Mouse (Mus musculus) lung, postnatal 0 days (tissue): Measurements from ENCODE around the gene Hapln2. TPM values are rescaled to one million over a fixed set of nuclear protein-coding genes. Genes with fewer than 3 reads are reported as not detected.

Experiments used
- ATAC-seq: fragments of 200-750 bp; cut with Nextera tagmentation; 2 replicates; pipeline ENCODE4 v1.8.0; 2017; ENCODE audit warnings: moderate library complexity
- DNase-seq: peaks from one replicate; pipeline ENCODE4 v3.0.0-alpha.2; 2016; ENCODE audit warnings: low spot score
- H3K27ac ChIP-seq: fragments of 300-500 bp; sonication (generic); 2 replicates; pipeline ENCODE4 v1.5.1; 2014; ENCODE audit warnings: antibody characterized with exemption, mild to moderate bottlenecking, low read length, mixed read lengths
- H3K27me3 ChIP-seq: fragments of 300-500 bp; sonication (generic); replicated peaks from 2 replicates; pipeline ENCODE4 v1.6.1; 2014; ENCODE audit warnings: low read length, mixed read lengths; ENCODE audit not compliant: insufficient read depth
- H3K36me3 ChIP-seq: fragments of 300-500 bp; sonication (generic); 2 replicates; pipeline ENCODE4 v1.6.1; 2014; ENCODE audit warnings: low read length, mixed read lengths; ENCODE audit not compliant: insufficient read depth
- H3K4me1 ChIP-seq: fragments of 300-500 bp; sonication (generic); 2 replicates; pipeline ENCODE4 v1.6.1; 2014; ENCODE audit warnings: antibody characterized with exemption, low read depth, low read length, mixed read lengths; ENCODE audit not compliant: insufficient read depth
- H3K4me2 ChIP-seq: fragments of 300-500 bp; sonication (generic); replicated peaks from 2 replicates; pipeline ENCODE4 v1.6.1; 2014; ENCODE audit warnings: low read depth, mild to moderate bottlenecking, low read length, moderate library complexity, mixed read lengths
- H3K4me3 ChIP-seq: fragments of 300-500 bp; sonication (generic); 2 replicates; pipeline ENCODE4 v1.5.1; 2014; ENCODE audit warnings: low read depth, low read length
- H3K9ac ChIP-seq: fragments of 300-500 bp; sonication (generic); replicated peaks from 2 replicates; pipeline ENCODE4 v1.6.1; 2014; ENCODE audit warnings: low read depth, mild to moderate bottlenecking
- H3K9me3 ChIP-seq: fragments of 300-500 bp; sonication (generic); 2 replicates; pipeline ENCODE4 v1.6.1; 2016; ENCODE audit warnings: low read length, mixed read lengths
- CTCF ChIP-seq: IDR thresholded peaks from 2 replicates; pipeline ENCODE4 v1.5.1; 2016; ENCODE audit warnings: antibody characterized with exemption, mild to moderate bottlenecking
- EP300 ChIP-seq: IDR thresholded peaks from 2 replicates; pipeline ENCODE4 v1.6.1; 2016; ENCODE audit warnings: antibody characterized with exemption, mild to moderate bottlenecking, control low read depth
- WGBS: fragments of 180-500 bp; shearing (Covaris S2); extraction: QIAGEN DNeasy Blood & Tissue Kit; methylation state at CpG from one replicate; pipeline ENCODE4 v1.1.7; 2014; 5-methylcytosine and 5-hydroxymethylcytosine counted together
- polyA plus RNA-seq: library from polyadenylated mRNA; unstranded; fragments of >200 nt; fragmentation: Nextera tagmentation; extraction: Ambion mirVana; gene quantifications from 2 replicates; pipeline ENCODE4 v1.2.1, GENCODE M21; 2015

Gene Hapln2
- polyA plus RNA-seq, 1 experiment from 2014 or later = not detected

DNA sequence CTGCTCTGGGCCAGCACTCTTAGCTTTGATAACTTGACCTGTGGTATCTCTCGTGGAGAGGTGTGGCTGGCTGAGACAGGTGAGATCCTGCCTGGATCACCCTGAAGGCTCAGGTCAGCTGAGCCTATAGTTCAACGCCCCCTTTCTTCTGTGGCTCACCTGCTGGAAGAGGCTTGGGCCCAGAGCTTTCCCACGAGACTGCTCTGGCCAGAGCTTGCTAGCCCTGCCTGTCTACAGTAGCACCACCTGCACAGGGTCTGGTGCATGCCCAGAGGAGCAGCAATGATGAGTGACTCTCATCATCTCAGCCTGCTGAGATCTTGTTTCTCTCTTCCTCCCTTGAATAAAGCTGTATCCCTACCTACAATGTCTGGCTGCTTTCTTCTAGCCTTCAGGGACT, 47.3 kb downstream of the Hapln2 start:
- Histone ChIP-seq H3K4me3 (no peak overlapping the region), H3K4me1 (peaks cover 26% of the 10 kb centered on the region; the same call in 1 of the 2 replicates), H3K27me3 (no peaks in the 10 kb centered on the region), H3K27ac (no peak overlapping the region), H3K4me2 (no peak overlapping the region), H3K36me3 (no peaks in the 10 kb centered on the region), H3K9me3 (no peaks in the 10 kb centered on the region), H3K9ac (no peak overlapping the region)
- no peak for ATAC-seq
- WGBS = 60% methylated on average over 3 of the region's 3 CpGs
- DNase-seq = no peak
- TF ChIP-seq EP300 (no peak), CTCF (no peak)

DNA sequence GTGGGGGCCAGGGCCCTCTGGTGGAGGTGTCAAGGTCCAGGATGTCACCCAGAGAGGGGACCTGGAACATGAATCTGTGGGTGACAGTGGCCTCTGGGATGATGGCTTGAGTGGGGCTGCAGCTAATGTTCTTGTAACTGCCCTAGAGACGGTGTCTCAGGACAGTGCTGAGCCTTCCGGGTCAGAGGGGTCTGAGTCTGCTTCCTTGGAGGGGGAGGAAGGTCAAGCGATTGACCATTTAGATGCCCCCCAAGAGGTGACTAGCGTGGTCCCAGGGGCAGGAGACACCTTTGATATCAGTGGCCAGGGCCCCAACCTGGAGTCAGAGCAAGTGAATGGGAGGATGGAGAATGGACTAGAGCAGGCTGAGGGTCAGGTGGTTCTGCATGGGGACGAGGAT, 47.9 kb downstream of the Hapln2 start:
- WGBS = 80% methylated on average over 5 of the region's 5 CpGs
- no peak for TF ChIP-seq EP300
- TF ChIP-seq CTCF = no peak

GRCm38 (mm10) chr3:87974381-87974987, 52.9 kb downstream of the Hapln2 start:
- Histone ChIP-seq H3K27me3 (0 out of 2 replicates have a peak, but pooled peaks cover 4% of the 10 kb centered on the region), H3K27ac (no peak overlapping the region), H3K4me3 (peak overlapping the region; percentile 49; the same call in 1 of the 2 replicates), H3K4me2 (peak overlapping the region; percentile 50), H3K36me3 (no peaks in the 10 kb centered on the region), H3K9ac (no peak overlapping the region), H3K4me1 (peaks cover 15% of the 10 kb centered on the region; the same call in 1 of the 2 replicates), H3K9me3 (no peaks in the 10 kb centered on the region)
- peak; percentile 41 for ATAC-seq
- no peak for TF ChIP-seq EP300
- no peak for TF ChIP-seq CTCF
- DNase-seq = peak; percentile 48
- WGBS = 34% methylated on average over 12 of the region's 12 CpGs

More for the DNA sequence above, 47.9 kb downstream of the Hapln2 start:
- H3K27me3 ChIP-seq = no peaks in the 10 kb centered on the region
- no peak overlapping the region for H3K27ac ChIP-seq
- H3K4me3 ChIP-seq = no peak overlapping the region
- peaks cover 24% of the 10 kb centered on the region; the same call in 1 of the 2 replicates for H3K4me1 ChIP-seq
- DNase-seq (no peak), ATAC-seq (no peak)
- H3K9ac ChIP-seq = no peak overlapping the region
- no peaks in the 10 kb centered on the region for H3K9me3 ChIP-seq
- H3K36me3 ChIP-seq = no peaks in the 10 kb centered on the region
- H3K4me2 ChIP-seq = no peak overlapping the region

DNA sequence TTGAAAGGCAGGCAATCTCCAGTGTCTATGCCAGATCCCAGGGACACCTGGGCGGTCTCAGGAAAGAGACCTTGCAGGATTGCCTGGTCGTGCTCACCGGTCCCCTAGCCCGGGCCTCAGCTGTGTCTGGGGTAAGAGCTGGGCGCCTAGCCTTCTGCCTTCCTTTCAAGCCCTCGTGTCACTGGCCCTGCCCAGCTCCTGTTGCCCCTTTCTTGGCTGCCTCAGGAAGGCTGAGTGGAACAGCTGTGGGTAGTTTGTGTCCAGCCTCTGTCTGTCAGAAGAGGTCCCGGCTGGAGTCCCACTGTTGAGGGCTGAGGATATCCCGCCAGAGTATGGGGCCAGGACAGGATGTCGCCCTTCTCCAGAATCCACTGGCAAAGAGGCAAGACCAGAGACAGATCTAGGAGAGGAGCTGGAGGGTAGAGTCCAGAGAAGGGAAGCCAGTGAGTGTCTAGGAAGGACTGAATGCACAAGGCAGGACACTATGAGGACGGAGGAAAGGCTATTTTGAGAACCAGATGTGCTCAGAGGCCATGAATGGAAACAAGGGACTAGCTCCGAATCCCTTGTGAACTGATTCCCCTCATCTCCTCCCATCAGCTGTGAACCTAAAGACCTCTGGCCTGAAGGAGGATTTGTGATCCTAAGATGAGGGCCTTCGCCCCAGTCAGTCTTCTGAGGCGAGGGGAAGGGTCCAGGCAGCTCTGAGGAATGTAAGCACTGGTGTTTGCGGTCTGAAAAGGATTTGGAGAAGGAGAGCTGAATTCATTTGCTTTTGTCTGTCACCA, 53.6 kb downstream of the Hapln2 start:
- ATAC-seq (peak; percentile 12; the same call in 1 of the 2 replicates), DNase-seq (no peak)
- peak overlapping the region; percentile 49 for H3K4me3 ChIP-seq
- no peaks in the 10 kb centered on the region for H3K36me3 ChIP-seq
- WGBS = 50% methylated on average over 14 of the region's 14 CpGs
- no peak for TF ChIP-seq CTCF
- TF ChIP-seq EP300 = no peak
- peak overlapping the region; percentile 50 for H3K4me2 ChIP-seq
- H3K9me3 ChIP-seq = no peaks in the 10 kb centered on the region
- peaks cover 15% of the 10 kb centered on the region; the same call in 1 of the 2 replicates for H3K4me1 ChIP-seq
- H3K27me3 ChIP-seq = 0 out of 2 replicates have a peak, but pooled peaks cover 4% of the 10 kb centered on the region
- H3K9ac ChIP-seq = no peak overlapping the region
- H3K27ac ChIP-seq = peak overlapping the region; percentile 15; the same call in 1 of the 2 replicates

- H3K4me2 ChIP-seq = peak overlapping the region; percentile 50
- no peaks in the 10 kb centered on the region for H3K36me3 ChIP-seq
- 30% methylated on average over 5 of the region's 5 CpGs for WGBS
- H3K9ac ChIP-seq = peak overlapping the region; percentile 48
- no peaks in the 10 kb centered on the region for H3K9me3 ChIP-seq
- H3K4me3 ChIP-seq = peak overlapping the region; percentile 49
- H3K27me3 ChIP-seq = 0 out of 2 replicates have a peak, but pooled peaks cover 4% of the 10 kb centered on the region
- peaks cover 15% of the 10 kb centered on the region; the same call in 1 of the 2 replicates for H3K4me1 ChIP-seq
- no peak overlapping the region for H3K27ac ChIP-seq
- DNase-seq = no peak
- no peak for ATAC-seq
- TF ChIP-seq EP300 (no peak), CTCF (no peak)
Observed at GRCm38 (mm10) chr3:87972776-87973175, 54.6 kb downstream of the Hapln2 start.

DNA sequence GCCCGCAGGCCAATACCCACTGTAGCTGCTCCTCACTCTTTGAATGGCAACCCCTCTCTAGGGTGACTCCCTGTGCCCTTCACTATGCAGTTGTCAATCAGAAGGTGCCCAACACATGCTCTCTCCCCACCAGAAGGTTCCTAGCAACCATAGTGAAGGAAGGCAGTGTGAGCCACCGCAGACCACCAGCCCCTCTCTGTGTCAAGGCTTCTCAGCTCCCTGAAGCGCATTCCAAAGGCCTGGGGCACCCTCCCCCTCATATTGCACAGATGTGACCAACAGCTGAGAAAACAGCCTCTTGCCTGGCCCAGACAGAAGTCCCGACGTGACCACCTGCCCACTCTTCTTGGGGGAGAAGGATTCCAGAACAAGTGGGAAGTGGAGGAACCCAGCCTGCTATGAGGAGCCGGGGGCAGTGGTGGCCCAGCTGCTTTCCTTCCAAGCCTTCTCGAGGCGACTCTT, 55.1 kb downstream of the Hapln2 start:
- DNase-seq (no peak), ATAC-seq (no peak)
- no peak overlapping the region for H3K27ac ChIP-seq
- no peak for TF ChIP-seq CTCF
- TF ChIP-seq EP300 = no peak
- H3K4me1 ChIP-seq = peaks cover 15% of the 10 kb centered on the region; the same call in 1 of the 2 replicates
- H3K4me3 ChIP-seq = peak overlapping the region; percentile 49
- no peaks in the 10 kb centered on the region for H3K9me3 ChIP-seq
- H3K36me3 ChIP-seq = no peaks in the 10 kb centered on the region
- H3K27me3 ChIP-seq = 0 out of 2 replicates have a peak, but pooled peaks cover 4% of the 10 kb centered on the region
- 11% methylated on average over 8 of the region's 8 CpGs for WGBS
- peak overlapping the region; percentile 48 for H3K9ac ChIP-seq
- H3K4me2 ChIP-seq = peak overlapping the region; percentile 50

Other genes with a start within 250 kb of the Hapln2 start
- gene Ntrk1, start 232.4 kb downstream of the Hapln2 start, polyA plus RNA-seq = 4.1 and 4.2 TPM in 2 replicates
- 0.02 and 0.12 TPM in 2 replicates for gene Insrr, start 230.6 kb downstream of the Hapln2 start, polyA plus RNA-seq
- gene Pear1, start 203.3 kb downstream of the Hapln2 start, polyA plus RNA-seq = 20.8 and 21.4 TPM in 2 replicates
- gene Sh2d2a, start 180.8 kb downstream of the Hapln2 start, polyA plus RNA-seq = 0.25 and 0.29 TPM in 2 replicates
- gene Prcc, start 142.0 kb downstream of the Hapln2 start, polyA plus RNA-seq = 9.7 and 9.8 TPM in 2 replicates
- 186 and 199 TPM in 2 replicates for gene Hdgf, start 121.3 kb downstream of the Hapln2 start, polyA plus RNA-seq
- gene Mrpl24, start 108.1 kb downstream of the Hapln2 start, polyA plus RNA-seq = 61.6 and 66.6 TPM in 2 replicates
- gene Isg20l2, start 97.3 kb downstream of the Hapln2 start, polyA plus RNA-seq = 22.5 and 24.9 TPM in 2 replicates
- gene Rrnad1, start 96.9 kb downstream of the Hapln2 start, polyA plus RNA-seq = 10.8 and 11.2 TPM in 2 replicates
- 0.21 and 0.38 TPM in 2 replicates for gene Crabp2, start 78.9 kb downstream of the Hapln2 start, polyA plus RNA-seq
- gene Nes, start 56.5 kb downstream of the Hapln2 start, polyA plus RNA-seq = 22.2 and 30.7 TPM in 2 replicates
- gene Bcan, start 27.4 kb downstream of the Hapln2 start, polyA plus RNA-seq = 0.33 and 0.56 TPM in 2 replicates
- 8.0 and 10.8 TPM in 2 replicates for gene Gpatch4, start 15.5 kb upstream of the Hapln2 start, polyA plus RNA-seq
- gene Naxe, start 30.9 kb upstream of the Hapln2 start, polyA plus RNA-seq = 180 and 186 TPM in 2 replicates
- not detected in 2 replicates for gene Ttc24, start 50.7 kb upstream of the Hapln2 start, polyA plus RNA-seq
- gene Iqgap3, start 54.4 kb upstream of the Hapln2 start, polyA plus RNA-seq = 0.92 and 1.6 TPM in 2 replicates
- 14.4 and 15.4 TPM in 2 replicates for gene Mef2d, start 114.8 kb upstream of the Hapln2 start, polyA plus RNA-seq
- 3.9 and 4.9 TPM in 2 replicates for gene Rhbg, start 227.1 kb upstream of the Hapln2 start, polyA plus RNA-seq